Mouse (Mus musculus) 3T3-L1 (cell line): ENCODE measurements at regions not wholly inside any gene's neighbourhood (a gene's known extent, or its start where the extent isn't known, plus 50 kb on each side); places are given as distances from the start of the nearest gene placed in this dataset.

Experiments used
- DNase-seq: peaks from one replicate; pipeline ENCODE4 v3.0.0-alpha.2; 2015; ENCODE audit warnings: low read depth, low spot score

GRCm38 (mm10) chr16:37459533-37459890 lies 74.8 kb upstream of the Stxbp5l start:
- no peak for DNase-seq

- no peak for DNase-seq
These were observed 74.1 kb upstream of the Stxbp5l start for GRCm38 (mm10) chr16:37458592-37459532.

- DNase-seq: peak; percentile 19
These were observed 71.2 kb upstream of the Stxbp5l start for GRCm38 (mm10) chr16:37455971-37456370.

GRCm38 (mm10) chr16:37449846-37450245 lies 65.1 kb upstream of the Stxbp5l start:
- peak; percentile 23 for DNase-seq

- DNase-seq: no peak
These were observed 61.0 kb upstream of the Stxbp5l start for GRCm38 (mm10) chr16:37445756-37446155.

GRCm38 (mm10) chr16:37442936-37443335 lies 58.2 kb upstream of the Stxbp5l start:
- DNase-seq: no peak

GRCm38 (mm10) chr16:37442481-37442880 lies 57.7 kb upstream of the Stxbp5l start:
- no peak for DNase-seq

GRCm38 (mm10) chr16:37440628-37441164 lies 55.9 kb upstream of the Stxbp5l start:
- peak; percentile 88 for DNase-seq
